Mouse (Mus musculus): ENCODE measurements at regions not wholly inside any gene's neighbourhood (a gene's known extent, or its start where the extent isn't known, plus 50 kb on each side); places are given as distances from the start of the nearest gene placed in this dataset.
A peak's percentile ranks its signal among the peaks of the same experiment; 100 is the strongest.

DNA sequence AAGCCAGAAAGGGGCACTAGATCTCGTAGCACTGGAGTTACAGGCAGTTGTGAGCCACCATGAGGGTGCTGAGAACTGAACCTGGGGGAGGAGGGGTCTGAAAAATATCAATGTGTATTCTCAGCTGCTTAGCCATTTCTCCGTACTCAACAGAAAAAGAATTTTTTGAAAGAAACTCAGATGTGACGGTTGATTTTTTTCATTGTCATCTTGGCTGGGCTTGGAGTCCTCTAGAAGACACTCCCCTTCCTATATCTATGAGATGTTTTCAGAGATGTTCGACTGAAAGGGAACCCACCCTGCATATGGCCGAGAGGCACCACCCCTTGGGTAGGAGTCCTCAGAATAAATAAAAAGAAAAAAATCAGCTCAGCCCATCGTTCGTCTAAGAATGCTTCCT lies 110.1 kb downstream of the Tomm20 start:
- intact Hi-C loops (cut with DNase I; ENCODE audit: low total_unique reads) = no loop called here
- DNase-seq = no peak

DNA sequence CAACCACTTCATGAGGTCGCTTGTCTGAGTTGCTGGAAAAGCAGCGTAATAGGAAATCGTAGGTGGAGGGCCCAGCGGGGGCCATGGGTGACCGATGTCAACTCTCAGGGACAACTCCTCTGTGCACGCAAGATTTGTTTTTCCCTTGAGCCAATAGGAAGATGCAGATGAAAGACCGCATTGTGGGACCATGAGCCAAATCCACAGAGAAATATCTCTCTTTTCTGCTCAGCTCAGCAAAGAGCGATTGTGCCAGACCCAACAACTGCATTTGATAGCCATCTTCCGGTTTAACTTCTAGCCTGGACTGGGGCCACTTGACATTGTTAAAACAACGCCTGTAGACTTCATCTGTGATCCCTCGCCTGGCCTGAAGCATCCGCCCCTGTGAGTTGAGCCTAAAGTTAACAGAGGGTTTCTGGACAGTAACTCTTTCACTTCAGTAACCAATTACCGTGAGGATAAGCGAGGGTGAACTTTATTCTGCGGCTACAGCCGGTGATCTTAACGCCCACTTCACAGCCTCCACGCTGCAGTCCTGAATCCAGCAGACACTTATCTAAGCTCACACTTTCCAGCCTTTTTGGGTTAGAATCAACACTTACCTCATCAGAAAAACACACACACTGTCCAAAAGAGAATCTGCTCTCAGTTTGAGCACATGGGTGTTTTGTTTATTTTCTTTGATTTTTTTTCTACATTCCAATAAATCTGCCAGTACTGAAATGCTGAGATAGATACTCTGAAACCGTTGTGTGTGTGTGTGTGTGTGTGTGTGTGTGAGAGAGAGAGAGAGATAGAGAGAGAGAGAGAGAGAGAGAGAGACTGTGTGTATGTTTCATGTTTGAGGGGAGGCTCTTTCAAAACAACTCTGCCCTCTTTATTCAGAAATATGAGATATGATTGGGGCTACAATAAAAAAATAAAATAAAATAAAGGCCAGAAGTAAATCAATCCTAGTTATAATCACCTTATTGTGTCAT lies 111.9 kb downstream of the Tomm20 start:
- intact Hi-C loops (cut with DNase I; ENCODE audit: low total_unique reads) = no loop called here
- DNase-seq = peak; percentile 47

DNA sequence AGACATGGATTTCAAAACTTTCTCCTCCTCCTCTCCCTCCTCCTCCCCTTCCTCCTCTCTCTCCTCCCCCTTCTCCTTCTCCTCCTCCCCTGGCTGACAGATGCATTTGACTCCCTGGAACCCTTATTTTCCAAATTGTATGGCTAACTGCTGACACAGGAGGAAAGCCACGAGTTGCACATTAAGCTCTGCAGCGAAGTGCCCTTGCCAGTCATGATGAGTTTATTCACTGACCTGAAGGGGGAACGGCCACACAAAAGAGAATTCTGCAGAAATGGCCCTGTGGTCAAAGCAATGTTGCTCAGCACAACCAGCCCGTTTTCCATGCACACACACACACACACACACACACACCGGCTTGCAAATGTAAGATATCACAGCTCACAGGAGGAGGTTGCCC lies 112.6 kb downstream of the Tomm20 start:
- no peak for DNase-seq
- intact Hi-C loops (cut with DNase I; ENCODE audit: low total_unique reads) = no loop called here

DNA sequence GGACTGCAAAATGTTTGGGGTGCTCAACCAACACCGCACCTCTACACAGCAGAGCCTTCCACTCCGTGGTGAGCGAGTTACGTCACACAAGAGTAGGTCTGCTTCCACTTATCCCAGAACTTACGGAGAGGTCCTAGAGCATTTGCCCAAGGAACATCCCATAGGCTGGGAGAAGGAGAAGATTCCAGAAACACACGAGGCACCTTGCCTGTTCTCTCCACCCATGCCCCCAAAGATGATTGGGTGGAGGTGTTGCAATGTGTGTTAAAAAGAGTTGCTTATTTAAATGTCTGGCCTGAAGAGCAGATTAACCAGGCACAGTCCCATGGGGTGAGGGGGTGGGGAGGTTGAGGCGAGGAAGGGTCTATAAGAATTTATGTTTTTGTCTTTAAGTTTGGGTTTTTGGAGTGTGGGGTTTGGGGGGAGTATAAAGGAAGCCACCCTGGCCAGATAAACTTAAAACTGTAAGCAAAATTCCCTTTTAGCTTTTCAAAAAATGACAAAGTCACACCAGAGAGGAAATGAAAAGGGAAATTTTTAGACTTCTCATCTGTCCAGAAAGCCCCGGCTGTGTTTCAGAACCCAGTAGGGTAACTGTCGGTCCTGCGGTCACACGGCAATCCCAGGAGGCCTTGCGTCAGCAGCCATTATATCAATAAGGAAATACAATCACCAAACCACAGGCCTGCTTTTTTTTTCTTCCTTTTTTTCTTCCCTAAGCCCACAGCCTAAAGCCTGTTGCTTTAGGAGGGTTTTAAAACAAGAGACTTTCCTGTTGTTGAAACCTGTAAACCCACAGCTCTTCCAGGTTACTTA lies 113.3 kb downstream of the Tomm20 start:
- DNase-seq = peak; percentile 54
- intact Hi-C loops (cut with DNase I; ENCODE audit: low total_unique reads) = no loop called here

DNA sequence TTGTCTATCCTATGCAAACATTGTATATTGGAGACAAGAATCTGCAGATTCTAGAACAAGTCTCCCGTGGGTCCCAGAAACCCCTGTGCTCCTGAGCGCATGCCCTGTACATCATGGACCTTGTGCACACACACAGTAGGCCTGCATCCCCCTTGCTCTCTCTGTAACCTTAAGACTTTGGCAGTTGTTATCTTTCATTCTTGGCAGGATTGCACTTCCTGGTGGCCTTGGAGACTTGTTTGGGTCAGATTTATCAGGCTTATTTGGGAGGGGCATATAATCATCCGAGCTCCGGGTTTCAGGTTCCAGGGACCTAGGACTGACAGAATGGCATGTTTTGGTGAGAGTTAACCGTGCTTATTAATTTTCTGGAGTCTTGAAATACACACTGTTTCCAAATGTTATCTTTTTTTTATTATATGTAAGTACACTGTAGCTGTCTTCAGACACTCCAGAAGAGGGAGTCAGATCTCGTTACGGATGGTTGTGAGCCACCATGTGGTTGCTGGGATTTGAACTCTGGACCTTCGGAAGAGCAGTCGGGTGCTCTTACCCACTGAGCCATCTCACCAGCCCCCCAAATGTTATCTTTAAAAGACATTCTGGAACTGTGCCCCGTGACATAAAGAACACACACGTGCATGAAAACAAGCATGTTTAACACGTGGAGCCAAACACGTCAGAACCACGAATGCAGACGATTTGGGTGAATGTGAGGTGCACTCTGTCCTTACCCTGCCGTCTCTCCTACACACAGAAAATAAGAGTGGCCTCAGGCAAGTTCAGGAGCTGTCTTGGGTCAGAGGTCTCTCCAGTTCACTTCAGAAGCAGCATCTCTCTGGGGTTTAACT lies 114.1 kb downstream of the Tomm20 start:
- no peak for DNase-seq
- intact Hi-C loops (cut with DNase I; ENCODE audit: low total_unique reads) = no loop called here

DNA sequence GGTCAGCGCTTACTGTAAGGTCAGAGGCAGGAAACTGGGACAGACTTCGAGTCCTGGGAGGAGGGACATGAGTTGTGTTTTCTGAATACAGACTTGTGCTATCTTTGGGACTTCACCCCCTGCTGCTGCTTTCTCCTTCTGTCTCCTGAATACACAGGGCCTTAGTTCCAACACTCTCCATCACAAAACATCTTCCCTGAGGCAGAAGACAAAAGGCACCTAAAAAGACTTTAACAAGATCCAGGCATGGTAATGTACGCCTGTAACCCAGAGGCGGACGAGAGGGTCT lies 115.5 kb downstream of the Tomm20 start:
- intact Hi-C loops (cut with DNase I; ENCODE audit: low total_unique reads) = no loop called here
- DNase-seq = no peak

DNA sequence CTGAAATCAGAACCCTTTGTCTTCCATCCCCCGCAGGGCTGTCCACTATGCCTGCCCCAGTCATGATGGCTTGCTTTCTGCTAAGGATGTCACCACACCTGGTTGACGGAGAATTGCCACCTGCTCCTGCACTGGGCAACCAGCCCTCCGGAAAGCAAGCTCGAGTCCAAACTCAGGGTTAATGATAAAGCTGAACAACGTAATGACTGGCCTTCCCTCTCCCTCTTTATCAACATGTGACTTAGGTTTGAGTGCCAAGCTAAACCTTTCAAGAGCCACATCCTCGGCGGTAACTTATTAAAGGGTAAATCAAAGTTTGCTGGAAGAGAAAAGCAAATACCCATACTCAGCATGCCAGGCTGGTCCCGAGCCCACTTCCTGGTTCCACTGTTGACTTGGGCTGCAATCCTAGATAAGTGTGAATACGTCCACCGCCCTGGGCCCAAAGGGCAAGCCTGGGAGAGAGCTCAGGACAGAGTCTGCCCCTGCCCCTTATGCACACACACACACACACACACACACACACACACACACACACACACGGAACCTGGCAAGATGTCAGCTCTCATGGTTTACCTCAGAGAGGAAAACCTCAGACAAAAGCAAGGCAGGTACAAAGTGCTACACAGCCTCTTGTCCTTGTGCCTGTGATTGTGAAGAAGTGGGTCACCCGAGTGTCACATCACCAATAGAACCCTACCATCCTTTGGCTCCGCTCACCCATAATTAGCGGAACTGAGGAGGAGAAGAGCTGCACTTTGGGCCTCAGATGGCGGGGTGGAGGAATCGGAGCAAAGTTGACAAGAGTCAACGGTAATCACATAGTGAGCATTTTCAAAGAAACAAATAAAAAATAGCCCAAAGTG lies 116.0 kb downstream of the Tomm20 start:
- intact Hi-C loops (cut with DNase I; ENCODE audit: low total_unique reads) = no loop called here
- no peak for DNase-seq

DNA sequence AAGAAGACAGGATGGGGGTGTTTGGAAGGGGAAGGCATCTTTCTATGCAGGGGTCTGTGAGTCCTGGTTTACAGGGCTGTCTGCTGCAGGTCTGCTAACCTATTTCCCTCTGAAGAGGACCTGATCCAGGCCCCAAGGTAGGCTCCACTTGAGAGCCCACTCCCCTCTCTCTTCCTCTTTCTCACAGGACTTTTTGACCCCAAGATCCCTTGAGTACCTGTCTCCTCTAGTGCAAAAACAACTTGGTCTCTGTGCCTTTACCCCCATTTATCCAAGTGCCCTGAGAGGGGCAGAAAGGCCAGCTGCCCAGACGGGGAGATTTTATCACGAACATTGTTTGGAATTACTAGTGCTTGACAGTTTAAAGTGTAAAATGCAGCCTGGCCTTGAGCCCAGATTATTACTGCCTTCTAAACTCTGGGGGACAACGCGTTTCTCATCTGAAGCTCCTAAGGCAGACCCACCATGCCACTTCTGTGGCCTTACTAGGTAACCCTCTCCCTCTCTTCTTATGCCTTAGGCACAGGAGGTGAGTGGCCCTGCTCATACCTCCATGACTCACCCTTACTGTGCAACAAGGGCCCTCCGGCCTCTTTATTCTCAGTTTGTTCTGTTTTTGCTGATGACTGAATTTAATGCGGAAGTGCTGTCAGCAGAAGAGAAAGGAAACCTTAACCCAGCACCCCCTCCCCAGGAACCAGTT lies 117.8 kb downstream of the Tomm20 start:
- DNase-seq = no peak
- intact Hi-C loops (cut with DNase I; ENCODE audit: low total_unique reads) = no loop called here

DNA sequence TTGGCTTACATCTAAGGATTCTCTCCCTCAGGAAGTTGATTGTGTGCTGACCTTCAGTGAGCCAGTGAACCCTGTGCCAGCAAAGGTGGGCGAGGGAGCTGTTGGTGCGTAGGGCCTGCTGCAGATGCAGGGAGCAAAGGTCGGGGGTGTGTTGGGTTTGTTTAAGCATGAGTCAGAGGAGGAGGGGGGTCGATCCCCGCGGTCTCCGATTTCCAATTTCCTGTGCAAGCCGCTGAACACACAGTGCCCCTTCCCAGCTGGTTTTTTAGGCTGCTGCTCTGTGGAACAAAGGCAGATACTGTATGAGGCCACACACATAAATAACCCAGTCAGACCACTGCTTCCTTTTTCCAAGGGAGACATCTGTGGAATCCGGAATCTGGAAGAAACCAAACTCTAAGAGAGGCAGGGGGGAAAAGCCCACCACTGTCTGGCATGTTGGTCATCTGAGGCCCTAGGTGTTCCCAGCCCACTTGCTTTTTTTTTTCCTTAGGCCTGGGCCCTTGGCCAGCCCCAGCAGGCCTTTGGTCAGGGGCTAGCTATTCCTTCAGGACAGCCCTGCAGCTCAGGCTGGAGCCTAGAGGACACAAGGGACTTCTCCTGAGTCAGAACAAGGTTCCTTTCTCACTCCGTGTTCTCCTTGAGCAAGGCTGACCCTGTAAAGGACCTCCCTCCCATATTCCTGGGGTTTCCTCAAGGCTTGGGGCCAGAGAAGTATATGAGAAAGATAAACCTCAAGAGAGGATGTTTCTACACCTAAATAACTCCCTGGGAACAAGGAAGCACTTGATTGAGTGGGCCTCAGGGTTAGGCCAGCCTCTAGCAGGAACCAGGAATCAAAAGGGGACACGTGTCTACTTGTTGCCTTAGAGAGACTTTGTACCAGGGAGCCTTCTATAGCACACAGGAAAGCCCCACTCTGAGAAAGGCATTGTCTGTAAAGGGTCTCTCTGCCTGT lies 119.0 kb downstream of the Tomm20 start:
- intact Hi-C loops (cut with DNase I; ENCODE audit: low total_unique reads) = no loop called here
- peak; percentile 75 for DNase-seq

DNA sequence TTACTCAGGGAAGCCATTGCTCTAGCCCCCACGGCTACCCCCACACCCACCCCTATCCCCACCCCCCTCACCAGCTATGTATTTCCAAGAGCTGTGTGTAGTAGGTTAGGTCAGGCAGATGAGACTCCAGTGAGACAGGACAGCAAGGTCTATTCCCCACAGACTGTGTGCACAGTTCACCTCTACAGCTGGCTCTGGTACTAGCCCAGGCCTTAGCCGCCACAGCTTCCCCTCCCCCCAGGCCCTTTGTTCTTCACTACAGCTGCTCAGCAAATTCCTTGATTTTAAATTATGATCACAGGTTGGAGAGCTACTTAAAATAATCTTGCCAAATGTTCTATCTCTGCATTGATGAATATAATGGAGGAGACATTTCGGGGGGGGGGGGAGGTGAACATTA lies 119.8 kb downstream of the Tomm20 start:
- intact Hi-C loops (cut with DNase I; ENCODE audit: low total_unique reads) = no loop called here
- peak; percentile 62 for DNase-seq

DNA sequence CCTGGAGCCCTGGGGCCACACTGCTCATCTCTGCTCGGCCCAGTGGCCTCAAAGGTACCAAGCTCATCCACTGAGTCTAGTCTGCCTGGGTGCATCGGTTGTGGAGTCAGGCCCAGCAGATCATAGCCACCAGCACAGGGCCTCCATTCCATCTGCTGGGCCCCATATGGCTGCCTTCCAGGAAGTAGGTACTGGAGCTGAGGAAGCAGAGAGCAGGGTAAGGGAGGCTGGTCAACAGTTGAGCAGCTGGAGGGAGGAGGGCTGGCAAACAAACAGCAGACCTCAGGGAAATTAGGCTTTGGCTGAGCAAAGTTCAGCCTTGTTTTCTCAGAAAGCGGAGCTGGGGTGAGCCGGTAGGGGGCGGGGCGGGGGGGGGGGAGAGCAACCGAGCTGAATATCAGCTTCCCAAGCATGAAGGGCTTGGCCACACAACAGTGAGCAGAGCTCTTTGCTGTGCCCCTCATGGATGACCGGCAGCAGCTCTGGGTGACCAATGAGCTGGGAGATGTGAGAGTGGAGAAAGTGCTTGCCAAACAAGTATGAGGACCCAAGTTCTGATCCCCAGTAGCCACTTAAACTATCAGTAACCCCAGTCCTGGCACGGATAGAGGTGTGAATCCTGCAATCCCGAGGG lies 121.0 kb downstream of the Tomm20 start:
- intact Hi-C loops (cut with DNase I; ENCODE audit: low total_unique reads) = no loop called here
- DNase-seq = peak; percentile 63

DNA sequence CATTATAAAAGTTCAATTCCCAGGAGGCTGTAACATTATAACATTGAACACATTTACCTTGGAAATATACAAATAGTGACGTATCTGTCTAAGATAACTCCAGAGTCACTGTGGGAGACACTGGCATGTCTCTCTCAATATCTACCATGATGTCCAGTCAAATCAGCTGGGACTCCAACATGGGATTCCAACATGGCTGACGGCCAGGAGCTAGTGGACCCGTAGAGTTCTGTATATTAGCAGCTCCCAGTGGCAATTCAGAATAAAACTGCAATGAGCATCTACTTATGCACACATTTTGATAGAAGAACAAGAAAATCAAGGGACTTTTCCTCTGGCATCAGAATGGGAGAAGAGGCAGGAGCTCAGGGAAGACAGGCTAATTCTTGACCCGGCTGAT lies 123.4 kb downstream of the Tomm20 start:
- no peak for DNase-seq
- intact Hi-C loops (cut with DNase I; ENCODE audit: low total_unique reads) = no loop called here

DNA sequence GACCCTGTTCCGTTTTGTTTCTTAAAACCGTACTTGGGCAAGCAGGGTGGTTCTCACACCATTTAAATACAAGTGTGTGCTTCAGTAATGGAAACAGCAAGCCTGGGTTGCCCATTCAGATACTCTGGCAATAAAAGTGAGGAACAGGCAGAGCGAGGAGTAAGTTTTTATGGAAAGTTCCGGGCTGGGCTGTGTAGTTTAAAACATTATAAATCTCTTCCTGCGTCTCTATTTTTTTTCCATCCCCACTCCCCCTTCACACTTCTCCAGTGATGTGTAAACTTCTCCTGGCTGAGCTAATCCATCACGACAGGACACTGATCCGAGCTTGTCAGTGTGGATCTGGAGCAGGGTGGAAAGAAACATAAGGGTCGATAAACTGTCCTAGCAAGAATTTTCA lies 124.4 kb downstream of the Tomm20 start:
- intact Hi-C loops (cut with DNase I; ENCODE audit: low total_unique reads) = no loop called here
- no peak for DNase-seq

DNA sequence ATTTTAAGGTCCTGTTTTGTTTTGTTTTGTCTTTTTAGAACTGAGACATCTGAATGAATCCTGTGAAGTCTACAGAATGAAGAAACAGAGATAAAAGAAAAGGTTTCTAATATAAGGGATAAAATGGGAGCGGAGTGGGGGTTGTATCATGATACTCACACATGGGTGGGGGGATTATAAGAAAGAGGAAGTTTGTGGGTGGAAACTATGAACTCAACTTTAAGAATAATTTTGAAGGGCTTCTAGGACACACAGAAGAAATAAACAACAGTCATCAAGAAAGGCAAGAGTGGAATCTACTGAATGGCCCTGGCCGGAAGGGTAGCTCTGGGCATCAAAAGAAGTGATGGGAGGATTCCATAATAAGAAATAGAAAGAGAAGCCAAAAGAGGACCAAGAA lies 125.1 kb downstream of the Tomm20 start:
- no peak for DNase-seq
- intact Hi-C loops (cut with DNase I; ENCODE audit: low total_unique reads) = no loop called here

DNA sequence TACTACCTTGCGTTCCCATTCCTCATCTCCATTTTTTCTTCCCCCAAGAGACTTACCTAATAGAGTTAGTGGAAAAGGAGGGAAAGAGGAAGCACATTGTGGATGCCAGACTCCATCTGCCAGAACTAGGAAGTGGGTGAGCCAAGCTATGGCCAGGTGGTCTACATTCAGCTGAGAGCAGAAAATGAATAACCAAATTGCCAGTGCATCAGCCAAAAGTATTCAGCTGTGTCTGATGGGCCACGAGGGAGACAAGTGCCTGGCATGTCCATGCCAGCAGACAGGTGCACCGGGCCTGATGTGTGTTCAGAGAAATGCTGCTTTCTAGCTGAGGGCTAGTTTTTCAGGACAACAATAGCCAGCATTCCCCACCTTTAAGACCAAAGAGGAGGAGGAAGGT lies 126.4 kb downstream of the Tomm20 start:
- intact Hi-C loops (cut with DNase I; ENCODE audit: low total_unique reads) = no loop called here
- no peak for DNase-seq

DNA sequence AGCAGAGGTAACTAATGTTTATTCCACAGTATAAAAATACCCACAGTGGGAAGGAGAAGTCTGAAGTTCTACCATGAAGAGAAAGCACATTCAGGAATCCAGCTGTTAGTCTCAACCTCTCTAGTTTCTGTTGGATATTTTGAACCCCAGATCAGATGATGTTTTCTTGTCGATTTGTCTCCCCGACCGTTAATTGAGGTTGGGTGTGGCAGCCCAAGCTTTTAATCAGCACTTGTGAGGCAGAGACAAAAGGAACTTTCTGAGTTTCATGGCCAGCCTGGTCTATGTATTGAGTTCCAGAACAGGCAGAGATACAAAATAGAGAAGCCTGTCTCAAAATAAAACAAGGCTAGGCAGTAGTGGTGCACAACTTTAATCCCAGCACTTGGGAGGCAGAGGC lies 129.5 kb downstream of the Tomm20 start:
- intact Hi-C loops (cut with DNase I; ENCODE audit: low total_unique reads) = no loop called here
- no peak for DNase-seq

DNA sequence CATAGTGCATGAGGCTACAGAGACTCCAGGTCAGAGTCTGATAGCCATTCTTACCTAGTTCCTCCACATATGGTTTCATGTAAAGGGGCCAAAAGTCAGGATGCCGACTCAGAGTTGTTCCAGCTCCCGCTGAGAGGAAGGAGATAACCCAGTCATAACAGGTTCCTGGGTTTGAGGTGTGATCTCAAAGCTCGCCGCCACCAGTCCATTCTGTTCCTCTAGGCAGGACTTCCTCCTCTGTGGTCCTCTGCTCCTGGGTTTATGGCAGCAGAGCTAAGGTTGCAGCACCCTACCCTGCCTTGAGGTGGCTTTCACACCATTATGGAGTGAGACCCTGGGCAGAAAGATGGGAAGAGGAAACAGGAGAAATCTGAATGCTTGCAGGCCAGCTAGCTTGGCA lies 131.2 kb downstream of the Tomm20 start:
- no peak for DNase-seq
- intact Hi-C loops (cut with DNase I; ENCODE audit: low total_unique reads) = no loop called here
